Mouse (Mus musculus): Measurements from ENCODE around the gene Smim14. TPM values are rescaled to one million over a fixed set of nuclear protein-coding genes. Genes with fewer than 3 reads are reported as not detected.

Gene Smim14
- polyA plus RNA-seq, 1 experiment: 132 TPM

DNA sequence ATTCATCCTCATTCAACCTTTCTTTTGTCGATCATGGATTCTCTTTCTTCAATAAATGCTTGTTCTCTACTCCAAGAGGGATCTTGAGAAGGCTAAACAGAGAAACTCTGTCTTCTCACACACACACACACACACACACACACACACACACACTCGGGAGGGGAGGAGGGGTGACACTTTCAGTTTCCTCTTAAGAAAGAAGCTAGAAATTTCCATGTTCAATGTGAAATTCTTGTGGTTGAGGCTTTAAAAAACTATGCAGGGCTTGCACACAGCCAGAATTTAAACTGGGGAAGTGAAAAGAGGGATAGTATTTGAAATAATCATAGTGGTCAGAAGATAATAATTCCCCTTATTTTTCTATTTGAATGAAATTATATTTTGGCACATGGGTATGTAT is 61.2 kb downstream of the Smim14 start:
- no peak overlapping the region for H3K4me3 ChIP-seq (replicated peaks; ENCODE audit: insufficient read depth, low read depth, low read length)
- no peak for DNase-seq
- no peak overlapping the region for H3K27ac ChIP-seq (ENCODE audit: insufficient read depth, low read length)
- no peaks in the 10 kb centered on the region for H3K27me3 ChIP-seq (ENCODE audit: control insufficient read depth, insufficient read depth, low read length)
- 80% methylated on average over 2 of the region's 2 CpGs for WGBS
- H3K4me1 ChIP-seq (ENCODE audit: control insufficient read depth, insufficient read depth, low read length): peaks cover 8% of the 10 kb centered on the region
- no peak for TF ChIP-seq CTCF (IDR thresholded peaks at IDR 0.05; ENCODE audit: borderline replicate concordance, insufficient read depth, low read depth, low read length)
- TF ChIP-seq POLR2A (IDR thresholded peaks at IDR 0.05; ENCODE audit: borderline replicate concordance, insufficient read depth, low read length): no peak

DNA sequence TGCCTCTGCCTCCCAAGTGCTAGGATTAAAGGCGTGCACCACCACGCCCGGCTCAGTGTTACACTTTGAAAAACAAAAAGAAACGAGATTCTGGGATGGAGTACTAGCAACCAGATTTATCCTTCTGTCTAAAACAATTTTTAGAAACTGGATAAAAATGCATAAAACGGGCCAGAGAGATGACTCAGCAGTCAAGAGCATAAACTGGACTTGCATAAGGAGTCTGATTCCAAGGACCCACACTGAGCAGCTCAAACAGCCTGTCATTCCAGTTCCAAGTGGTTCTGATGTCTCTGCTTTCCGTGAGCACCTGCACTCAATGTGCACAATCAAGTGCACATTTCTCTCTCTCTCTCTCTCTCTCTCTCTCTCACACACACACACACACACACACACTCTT is 67.2 kb downstream of the Smim14 start:
- no peak overlapping the region for H3K4me3 ChIP-seq (replicated peaks; ENCODE audit: insufficient read depth, low read depth, low read length)
- DNase-seq: peak; percentile 41 to 83
- no peaks in the 10 kb centered on the region for H3K27me3 ChIP-seq (ENCODE audit: control insufficient read depth, insufficient read depth, low read length)
- TF ChIP-seq CTCF (IDR thresholded peaks at IDR 0.05; ENCODE audit: borderline replicate concordance, insufficient read depth, low read depth, low read length): no peak
- TF ChIP-seq POLR2A (IDR thresholded peaks at IDR 0.05; ENCODE audit: borderline replicate concordance, insufficient read depth, low read length): no peak
- WGBS: 22% methylated on average over 6 of the region's 6 CpGs
- H3K4me1 ChIP-seq (ENCODE audit: control insufficient read depth, insufficient read depth, low read length): peaks cover 12% of the 10 kb centered on the region
- H3K27ac ChIP-seq (ENCODE audit: insufficient read depth, low read length): no peak overlapping the region

- WGBS: 89% methylated on average over 3 of the region's 3 CpGs
- no peak for DNase-seq
- Histone ChIP-seq H3K4me1 (ENCODE audit: control insufficient read depth, insufficient read depth, low read length) (peaks cover 6% of the 10 kb centered on the region), H3K4me3 (replicated peaks; ENCODE audit: insufficient read depth, low read depth, low read length) (no peak overlapping the region), H3K27ac (ENCODE audit: insufficient read depth, low read length) (no peak overlapping the region), H3K27me3 (ENCODE audit: control insufficient read depth, insufficient read depth, low read length) (no peaks in the 10 kb centered on the region)
- TF ChIP-seq CTCF (IDR thresholded peaks at IDR 0.05; ENCODE audit: borderline replicate concordance, insufficient read depth, low read depth, low read length) (no peak), POLR2A (IDR thresholded peaks at IDR 0.05; ENCODE audit: borderline replicate concordance, insufficient read depth, low read length) (no peak)
These were observed 70.1 kb downstream of the Smim14 start for GRCm38 (mm10) chr5:65466911-65467310.

- Histone ChIP-seq H3K4me3 (replicated peaks; ENCODE audit: insufficient read depth, low read depth, low read length) (no peak overlapping the region), H3K27me3 (ENCODE audit: control insufficient read depth, insufficient read depth, low read length) (no peaks in the 10 kb centered on the region), H3K4me1 (ENCODE audit: control insufficient read depth, insufficient read depth, low read length) (peaks cover 6% of the 10 kb centered on the region; the same call in 1 of the 2 replicates), H3K27ac (ENCODE audit: insufficient read depth, low read length) (no peak overlapping the region)
- no peak for DNase-seq
- TF ChIP-seq POLR2A (IDR thresholded peaks at IDR 0.05; ENCODE audit: borderline replicate concordance, insufficient read depth, low read length): no peak
- 90% methylated on average over 14 of the region's 14 CpGs for WGBS
These were observed 76.6 kb downstream of the Smim14 start for GRCm38 (mm10) chr5:65460361-65460760.

DNA sequence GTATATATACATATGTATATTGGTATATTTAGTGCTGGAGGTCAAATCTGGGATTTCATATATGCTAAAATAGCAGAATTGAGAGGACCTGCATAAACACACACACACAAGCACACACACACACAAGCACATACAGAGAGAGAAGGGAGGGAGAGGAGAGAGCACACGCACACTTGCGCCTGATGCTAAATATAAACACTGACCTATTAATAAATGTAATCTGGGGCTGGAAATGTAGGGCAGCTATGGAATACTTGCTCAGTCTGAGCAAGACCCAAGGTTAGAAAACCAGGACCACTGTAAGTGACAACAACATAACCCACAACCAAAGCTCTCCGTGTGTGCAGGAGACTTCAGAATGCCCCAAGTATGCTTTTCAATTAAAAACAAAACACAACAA is 77.5 kb downstream of the Smim14 start:
- H3K4me1 ChIP-seq (ENCODE audit: control insufficient read depth, insufficient read depth, low read length): peaks cover 6% of the 10 kb centered on the region; the same call in 1 of the 2 replicates
- no peak overlapping the region for H3K4me3 ChIP-seq (replicated peaks; ENCODE audit: insufficient read depth, low read depth, low read length)
- 32% methylated on average over 3 of the region's 3 CpGs for WGBS

DNA sequence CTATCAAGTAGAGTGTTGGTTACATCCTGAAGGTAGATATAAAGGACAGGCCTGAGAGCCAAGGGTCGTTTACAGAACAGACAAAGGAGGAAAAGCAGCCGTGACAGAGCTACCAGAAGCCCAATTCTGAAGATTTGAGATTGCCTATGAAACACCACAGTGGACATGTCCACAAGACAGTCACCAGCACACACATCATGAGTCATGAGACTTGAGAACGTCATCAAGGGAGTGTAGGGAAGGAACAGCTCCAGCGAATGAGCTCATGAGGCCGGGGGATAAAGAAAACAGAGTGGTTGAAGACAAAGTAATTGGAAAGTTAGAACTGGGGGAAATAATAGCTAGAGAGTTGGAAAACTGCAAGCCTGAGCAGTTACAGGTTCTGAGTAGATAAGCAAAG is 79.1 kb downstream of the Smim14 start:
- no peak overlapping the region for H3K27ac ChIP-seq (ENCODE audit: insufficient read depth, low read length)
- no peaks in the 10 kb centered on the region for H3K27me3 ChIP-seq (ENCODE audit: control insufficient read depth, insufficient read depth, low read length)
- DNase-seq: no peak
- no peak overlapping the region for H3K4me3 ChIP-seq (replicated peaks; ENCODE audit: insufficient read depth, low read depth, low read length)
- 82% methylated on average over 5 of the region's 5 CpGs for WGBS
- no peak for TF ChIP-seq CTCF (IDR thresholded peaks at IDR 0.05; ENCODE audit: borderline replicate concordance, insufficient read depth, low read depth, low read length)
- TF ChIP-seq POLR2A (IDR thresholded peaks at IDR 0.05; ENCODE audit: borderline replicate concordance, insufficient read depth, low read length): no peak
- peaks cover 6% of the 10 kb centered on the region; the same call in 1 of the 2 replicates for H3K4me1 ChIP-seq (ENCODE audit: control insufficient read depth, insufficient read depth, low read length)

More for the DNA sequence above, 77.5 kb downstream of the Smim14 start:
- TF ChIP-seq POLR2A (IDR thresholded peaks at IDR 0.05; ENCODE audit: borderline replicate concordance, insufficient read depth, low read length): no peak
- no peak for TF ChIP-seq CTCF (IDR thresholded peaks at IDR 0.05; ENCODE audit: borderline replicate concordance, insufficient read depth, low read depth, low read length)
- Histone ChIP-seq H3K27ac (ENCODE audit: insufficient read depth, low read length) (peak overlapping the region; percentile 26; the same call in 1 of the 2 replicates), H3K27me3 (ENCODE audit: control insufficient read depth, insufficient read depth, low read length) (no peaks in the 10 kb centered on the region)
- peak in 1 of 2 experiments; percentile 62 for DNase-seq

GRCm38 (mm10) chr5:65457086-65457827 is 79.7 kb downstream of the Smim14 start:
- H3K27me3 ChIP-seq (ENCODE audit: control insufficient read depth, insufficient read depth, low read length): no peaks in the 10 kb centered on the region
- H3K4me1 ChIP-seq (ENCODE audit: control insufficient read depth, insufficient read depth, low read length): peaks cover 6% of the 10 kb centered on the region; the same call in 1 of the 2 replicates
- H3K4me3 ChIP-seq (replicated peaks; ENCODE audit: insufficient read depth, low read depth, low read length): no peak overlapping the region
- H3K27ac ChIP-seq (ENCODE audit: insufficient read depth, low read length): no peak overlapping the region; the same call in 1 of the 2 replicates
- TF ChIP-seq CTCF (IDR thresholded peaks at IDR 0.05; ENCODE audit: borderline replicate concordance, insufficient read depth, low read depth, low read length): no peak
- TF ChIP-seq POLR2A (IDR thresholded peaks at IDR 0.05; ENCODE audit: borderline replicate concordance, insufficient read depth, low read length): no peak
- 72% methylated on average over 7 of the region's 7 CpGs for WGBS
- no peak for DNase-seq

DNA sequence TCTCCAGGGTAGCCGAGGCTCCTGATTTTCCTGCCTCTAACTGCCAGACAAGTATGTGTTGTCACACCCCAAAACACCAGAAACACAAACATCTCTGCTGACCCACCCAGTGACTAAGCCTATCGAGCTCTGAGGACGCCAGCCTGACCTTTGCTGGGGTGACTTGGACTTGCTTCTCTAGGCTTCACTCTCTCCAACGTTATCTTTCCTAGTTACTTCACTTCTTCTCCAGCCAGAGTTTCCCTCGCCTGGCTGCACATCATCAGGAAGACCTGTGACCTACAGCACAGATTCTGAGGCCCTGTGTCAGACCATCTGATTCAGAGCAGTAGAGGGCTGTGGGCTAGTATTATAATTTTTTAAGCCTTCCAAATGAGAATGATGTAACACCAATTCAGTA is 82.2 kb downstream of the Smim14 start:
- DNase-seq: no peak
- no peaks in the 10 kb centered on the region for H3K4me1 ChIP-seq (ENCODE audit: control insufficient read depth, insufficient read depth, low read length)
- H3K27me3 ChIP-seq (ENCODE audit: control insufficient read depth, insufficient read depth, low read length): no peaks in the 10 kb centered on the region
- no peak for TF ChIP-seq POLR2A (IDR thresholded peaks at IDR 0.05; ENCODE audit: borderline replicate concordance, insufficient read depth, low read length)
- TF ChIP-seq CTCF (IDR thresholded peaks at IDR 0.05; ENCODE audit: borderline replicate concordance, insufficient read depth, low read depth, low read length): no peak
- H3K27ac ChIP-seq (ENCODE audit: insufficient read depth, low read length): no peak overlapping the region
- 80% methylated on average over 5 of the region's 5 CpGs for WGBS
- H3K4me3 ChIP-seq (replicated peaks; ENCODE audit: insufficient read depth, low read depth, low read length): no peak overlapping the region

All from cerebellum, adult 2 months (tissue).